Mouse (Mus musculus) hindbrain, embryonic 15.5 days (tissue): Measurements from ENCODE around the gene Usp7. TPM values are rescaled to one million over a fixed set of nuclear protein-coding genes. Genes with fewer than 3 reads are reported as not detected.

Source experiments
- ATAC-seq: fragments of 200-750 bp; cut with Nextera tagmentation; 2 replicates; pipeline ENCODE4 v1.8.0; 2017; ENCODE audit warnings: low read depth, moderate number of reproducible peaks, moderate TSS enrichment; ENCODE audit not compliant: low FRiP score
- H3K27ac ChIP-seq: fragments of 300-500 bp; sonication (generic); replicated peaks from 2 replicates; pipeline ENCODE4 v1.5.1; 2015; ENCODE audit warnings: mild to moderate bottlenecking, inconsistent platforms
- H3K27me3 ChIP-seq: fragments of 300-500 bp; sonication (generic); 2 replicates; pipeline ENCODE4 v1.6.1; 2015; ENCODE audit warnings: control low read depth, inconsistent platforms
- H3K36me3 ChIP-seq: fragments of 300-500 bp; sonication (generic); 2 replicates; pipeline ENCODE4 v1.6.1; 2015; ENCODE audit warnings: control low read depth, inconsistent platforms
- H3K4me1 ChIP-seq: fragments of 300-500 bp; sonication (generic); replicated peaks from 2 replicates; pipeline ENCODE4 v1.6.1; 2015; ENCODE audit warnings: control low read depth, inconsistent platforms
- H3K4me2 ChIP-seq: fragments of 300-500 bp; sonication (generic); 2 replicates; pipeline ENCODE4 v1.6.1; 2015; ENCODE audit warnings: moderate library complexity, mild to moderate bottlenecking, inconsistent platforms
- H3K4me3 ChIP-seq: fragments of 300-500 bp; sonication (generic); 2 replicates; pipeline ENCODE4 v1.5.1; 2015; ENCODE audit warnings: mild to moderate bottlenecking, inconsistent platforms
- H3K9ac ChIP-seq: fragments of 300-500 bp; sonication (generic); 2 replicates; pipeline ENCODE4 v1.6.1; 2015; ENCODE audit warnings: inconsistent platforms
- H3K9me3 ChIP-seq: fragments of 300-500 bp; sonication (generic); 2 replicates; pipeline ENCODE4 v1.6.1; 2016; ENCODE audit warnings: control low read depth, inconsistent platforms
- WGBS: fragments of 180-500 bp; shearing (Covaris S2); methylation state at CpG from one replicate; pipeline ENCODE4 v1.1.7; 2015; 5-methylcytosine and 5-hydroxymethylcytosine counted together
- polyA plus RNA-seq: library from polyadenylated mRNA; unstranded; fragments of >200 nt; fragmentation: Nextera tagmentation; extraction: Ambion mirVana; gene quantifications from 2 replicates; pipeline ENCODE4 v1.2.1, GENCODE M21; 2015

Usp7 gene
- polyA plus RNA-seq, 1 experiment from 2014 or later = 29.2 TPM

GRCm38 (mm10) chr16:8822586-8822985 lies 30.5 kb upstream of the Usp7 start:
- H3K4me1 ChIP-seq = no peaks in the 10 kb centered on the region
- H3K36me3 ChIP-seq = no peaks in the 10 kb centered on the region
- H3K9ac ChIP-seq = no peak overlapping the region
- H3K27ac ChIP-seq = no peak overlapping the region
- no peaks in the 10 kb centered on the region for H3K27me3 ChIP-seq
- no peaks in the 10 kb centered on the region for H3K9me3 ChIP-seq
- ATAC-seq = no peak
- WGBS = 80% methylated on average over 4 of the region's 4 CpGs
- H3K4me2 ChIP-seq = no peak overlapping the region
- H3K4me3 ChIP-seq = no peak overlapping the region

- H3K4me2 ChIP-seq = no peak overlapping the region
These were observed 29.3 kb upstream of the Usp7 start for GRCm38 (mm10) chr16:8821429-8821828.

GRCm38 (mm10) chr16:8817872-8818271 lies 25.8 kb upstream of the Usp7 start:
- Histone ChIP-seq H3K36me3 (no peaks in the 10 kb centered on the region), H3K4me2 (no peak overlapping the region), H3K27me3 (no peaks in the 10 kb centered on the region), H3K9ac (no peak overlapping the region), H3K4me3 (no peak overlapping the region), H3K4me1 (no peaks in the 10 kb centered on the region), H3K9me3 (no peaks in the 10 kb centered on the region), H3K27ac (no peak overlapping the region)
- ATAC-seq = no peak
- 82% methylated on average over 4 of the region's 4 CpGs for WGBS

More at GRCm38 (mm10) chr16:8821429-8821828, 29.3 kb upstream of the Usp7 start:
- no peaks in the 10 kb centered on the region for H3K36me3 ChIP-seq
- H3K4me1 ChIP-seq = no peaks in the 10 kb centered on the region
- H3K27ac ChIP-seq = no peak overlapping the region
- no peak for ATAC-seq
- H3K9me3 ChIP-seq = no peaks in the 10 kb centered on the region
- 72% methylated on average over 1 of the region's 1 CpGs for WGBS
- H3K27me3 ChIP-seq = no peaks in the 10 kb centered on the region
- H3K9ac ChIP-seq = no peak overlapping the region
- H3K4me3 ChIP-seq = no peak overlapping the region

GRCm38 (mm10) chr16:8810399-8811127 lies 18.5 kb upstream of the Usp7 start:
- no peak overlapping the region for H3K4me3 ChIP-seq
- no peak for ATAC-seq
- H3K9me3 ChIP-seq = no peaks in the 10 kb centered on the region
- H3K4me2 ChIP-seq = no peak overlapping the region
- no peak overlapping the region for H3K9ac ChIP-seq
- H3K27me3 ChIP-seq = no peaks in the 10 kb centered on the region
- H3K36me3 ChIP-seq = no peaks in the 10 kb centered on the region
- no peaks in the 10 kb centered on the region for H3K4me1 ChIP-seq
- H3K27ac ChIP-seq = no peak overlapping the region
- 92% methylated on average over 14 of the region's 14 CpGs for WGBS

- H3K4me3 ChIP-seq = no peak overlapping the region
- no peak overlapping the region for H3K9ac ChIP-seq
- no peak overlapping the region for H3K27ac ChIP-seq
- no peaks in the 10 kb centered on the region for H3K36me3 ChIP-seq
- H3K4me1 ChIP-seq = no peaks in the 10 kb centered on the region
- H3K27me3 ChIP-seq = no peaks in the 10 kb centered on the region
- H3K9me3 ChIP-seq = no peaks in the 10 kb centered on the region
- no peak for ATAC-seq
- 28% methylated on average over 4 of the region's 4 CpGs for WGBS
- H3K4me2 ChIP-seq = no peak overlapping the region
These were observed 14.6 kb upstream of the Usp7 start for GRCm38 (mm10) chr16:8806703-8807102.

- no peak overlapping the region for H3K27ac ChIP-seq
- no peak overlapping the region for H3K9ac ChIP-seq
- H3K9me3 ChIP-seq = 0 out of 2 replicates have a peak, but pooled peaks cover 6% of the 10 kb centered on the region
- ATAC-seq = no peak
- H3K4me3 ChIP-seq = no peak overlapping the region
- WGBS = 73% methylated on average over 2 of the region's 2 CpGs
- no peaks in the 10 kb centered on the region for H3K27me3 ChIP-seq
- no peaks in the 10 kb centered on the region for H3K36me3 ChIP-seq
- no peaks in the 10 kb centered on the region for H3K4me1 ChIP-seq
- no peak overlapping the region for H3K4me2 ChIP-seq
These were observed 3.8 kb upstream of the Usp7 start for GRCm38 (mm10) chr16:8795906-8796305.

- Histone ChIP-seq H3K27me3 (no peaks in the 10 kb centered on the region), H3K9ac (no peak overlapping the region), H3K4me1 (no peaks in the 10 kb centered on the region), H3K36me3 (no peaks in the 10 kb centered on the region), H3K4me3 (no peak overlapping the region), H3K9me3 (0 out of 2 replicates have a peak, but pooled peaks cover 1% of the 10 kb centered on the region), H3K4me2 (no peak overlapping the region), H3K27ac (no peak overlapping the region)
- ATAC-seq = no peak
- 7% methylated on average over 3 of the region's 3 CpGs for WGBS
These were observed 2.8 kb upstream of the Usp7 start for GRCm38 (mm10) chr16:8794952-8795351.

- H3K4me1 ChIP-seq = no peaks in the 10 kb centered on the region
- H3K4me3 ChIP-seq = no peak overlapping the region
- no peak overlapping the region for H3K4me2 ChIP-seq
- no peaks in the 10 kb centered on the region for H3K9me3 ChIP-seq
- no peak overlapping the region for H3K9ac ChIP-seq
- no peak for ATAC-seq
- H3K27me3 ChIP-seq = no peaks in the 10 kb centered on the region
- H3K36me3 ChIP-seq = no peaks in the 10 kb centered on the region
- 78% methylated on average over 4 of the region's 4 CpGs for WGBS
- no peak overlapping the region for H3K27ac ChIP-seq
These were observed 1.2 kb downstream of the Usp7 start for GRCm38 (mm10) chr16:8790886-8791285.

- WGBS = 70% methylated on average over 3 of the region's 3 CpGs
- H3K36me3 ChIP-seq = no peaks in the 10 kb centered on the region
- ATAC-seq = no peak
These were observed 7.4 kb downstream of the Usp7 start for GRCm38 (mm10) chr16:8784753-8785152.

GRCm38 (mm10) chr16:8783198-8783913 lies 8.8 kb downstream of the Usp7 start:
- H3K27me3 ChIP-seq = no peaks in the 10 kb centered on the region

More at GRCm38 (mm10) chr16:8784753-8785152, 7.4 kb downstream of the Usp7 start:
- Histone ChIP-seq H3K4me1 (no peaks in the 10 kb centered on the region), H3K27ac (no peak overlapping the region), H3K4me3 (no peak overlapping the region), H3K4me2 (no peak overlapping the region), H3K9me3 (no peaks in the 10 kb centered on the region), H3K27me3 (no peaks in the 10 kb centered on the region), H3K9ac (no peak overlapping the region)

GRCm38 (mm10) chr16:8781660-8782059 lies 10.4 kb downstream of the Usp7 start:
- H3K27ac ChIP-seq = no peak overlapping the region
- H3K9ac ChIP-seq = no peak overlapping the region
- no peak for ATAC-seq
- WGBS = 89% methylated on average over 2 of the region's 2 CpGs
- H3K36me3 ChIP-seq = no peaks in the 10 kb centered on the region
- H3K4me2 ChIP-seq = no peak overlapping the region
- no peaks in the 10 kb centered on the region for H3K4me1 ChIP-seq
- no peak overlapping the region for H3K4me3 ChIP-seq
- no peaks in the 10 kb centered on the region for H3K27me3 ChIP-seq
- H3K9me3 ChIP-seq = no peaks in the 10 kb centered on the region

More at GRCm38 (mm10) chr16:8783198-8783913, 8.8 kb downstream of the Usp7 start:
- no peak overlapping the region for H3K4me3 ChIP-seq
- no peak for ATAC-seq
- H3K27ac ChIP-seq = no peak overlapping the region
- no peak overlapping the region for H3K4me2 ChIP-seq
- H3K9me3 ChIP-seq = no peaks in the 10 kb centered on the region
- H3K36me3 ChIP-seq = no peaks in the 10 kb centered on the region
- no peaks in the 10 kb centered on the region for H3K4me1 ChIP-seq
- H3K9ac ChIP-seq = no peak overlapping the region
- 86% methylated on average over 16 of the region's 16 CpGs for WGBS

GRCm38 (mm10) chr16:8781191-8781590 lies 10.9 kb downstream of the Usp7 start:
- H3K27ac ChIP-seq = no peak overlapping the region
- no peak for ATAC-seq
- 67% methylated on average over 6 of the region's 6 CpGs for WGBS

More at GRCm38 (mm10) chr16:8781191-8781590, 10.9 kb downstream of the Usp7 start:
- Histone ChIP-seq H3K4me1 (no peaks in the 10 kb centered on the region), H3K9ac (no peak overlapping the region), H3K36me3 (no peaks in the 10 kb centered on the region), H3K4me2 (no peak overlapping the region), H3K9me3 (no peaks in the 10 kb centered on the region), H3K27me3 (no peaks in the 10 kb centered on the region), H3K4me3 (no peak overlapping the region)
